In genomic region chr7:135641698-135642507, GRCm38 (mm10) we compare ENCODE assay signal across 8 mouse cellular contexts.
DNase-seq lines count a peak whose midpoint lies in the region; ATAC-seq and TF ChIP-seq lines count a peak whose summit lies in the region.

No protein-coding gene starts in this region.

- H3K9me3 ChIP-seq in embryonic facial prominence, embryonic 11.5 days (replicated peaks; ENCODE audit: control insufficient read depth, low read length): no peaks in the 10 kb centered on the region
- no peaks in the 10 kb centered on the region for H3K9me3 ChIP-seq in limb, embryonic 14.5 days (ENCODE audit: control insufficient read depth, low read length)
- no peaks in the 10 kb centered on the region for H3K9me3 ChIP-seq in heart, embryonic 12.5 days (replicated peaks)

- H3K27ac ChIP-seq in bone marrow, adult 2 months (ENCODE audit: control insufficient read depth, insufficient read depth, low read depth, low read length, poor library complexity): no peak overlapping the region
- no peak overlapping the region for H3K27ac ChIP-seq in embryonic facial prominence, embryonic 11.5 days (replicated peaks; ENCODE audit: low read depth, low read length)
- no peak overlapping the region for H3K27ac ChIP-seq in limb, embryonic 14.5 days (replicated peaks; ENCODE audit: low read depth, low read length)
- no peak overlapping the region for H3K27ac ChIP-seq in heart, embryonic 12.5 days (ENCODE audit: poor library complexity, severe bottlenecking)

- no peak overlapping the region for H3K4me2 ChIP-seq in embryonic facial prominence, embryonic 11.5 days (ENCODE audit: low read depth, low read length)
- no peak overlapping the region for H3K4me2 ChIP-seq in limb, embryonic 14.5 days (replicated peaks; ENCODE audit: low read depth, low read length, severe bottlenecking)
- H3K4me2 ChIP-seq in heart, embryonic 12.5 days: no peak overlapping the region

- ATAC-seq in embryonic facial prominence, embryonic 11.5 days (replicated peaks; ENCODE audit: insufficient number of reproducible peaks, low FRiP score, low TSS enrichment, low read depth): no peak
- ATAC-seq in limb, embryonic 14.5 days (ENCODE audit: low FRiP score, low read depth): peak; percentile 55
- no peak for ATAC-seq in heart, embryonic 12.5 days (ENCODE audit: insufficient number of reproducible peaks, low FRiP score)

- TF ChIP-seq POLR2A in bone marrow, adult 2 months (IDR thresholded peaks at IDR 0.05; ENCODE audit: borderline replicate concordance, control insufficient read depth, low read depth, low read length): no peak
- TF ChIP-seq POLR2A in limb, embryonic 14.5 days (IDR thresholded peaks at IDR 0.05; ENCODE audit: borderline replicate concordance, extremely low read depth, insufficient read depth, insufficient read length): no peak

- peak; percentile 44 for TF ChIP-seq CTCF in bone marrow, adult 2 months (IDR thresholded peaks at IDR 0.05; ENCODE audit: control insufficient read depth, insufficient read depth, low read length)

- no peak overlapping the region for H3K4me3 ChIP-seq in bone marrow, adult 2 months (replicated peaks; ENCODE audit: control insufficient read depth, low read depth, low read length)
- no peak overlapping the region for H3K4me3 ChIP-seq in embryonic facial prominence, embryonic 11.5 days (ENCODE audit: low read depth, low read length)
- no peak overlapping the region for H3K4me3 ChIP-seq in limb, embryonic 14.5 days (replicated peaks; ENCODE audit: low read length)
- H3K4me3 ChIP-seq in heart, embryonic 12.5 days: no peak overlapping the region

- 54% methylated on average over 14 of the region's 14 CpGs for WGBS in bone marrow, adult 2 months
- WGBS in embryonic facial prominence, embryonic 11.5 days: 65% methylated on average over 14 of the region's 14 CpGs
- WGBS in limb, embryonic 14.5 days: 51% methylated on average over 14 of the region's 14 CpGs
- 62% methylated on average over 14 of the region's 14 CpGs for WGBS in heart, embryonic 12.5 days

- peak; percentile 41 for DNase-seq in ovary, postnatal 14 days (ENCODE audit: low spot score)
- no peak for DNase-seq in ovary, postnatal 10 days (ENCODE audit: low spot score)
- peak; percentile 68 for DNase-seq in embryonic facial prominence, embryonic 11.5 days (ENCODE audit: low spot score)
- DNase-seq in induced T-regulatory cell, adult 2 months (ENCODE audit: low read depth): peak; percentile 64
- DNase-seq in limb, embryonic 14.5 days (ENCODE audit: low spot score): peak; percentile 67
- DNase-seq in right cerebral cortex, adult 18-20 months: peak; percentile 71

- H3K9ac ChIP-seq in embryonic facial prominence, embryonic 11.5 days (replicated peaks; ENCODE audit: low read length): no peak overlapping the region
- no peak overlapping the region for H3K9ac ChIP-seq in limb, embryonic 14.5 days (ENCODE audit: low read depth, low read length, severe bottlenecking)
- H3K9ac ChIP-seq in heart, embryonic 12.5 days: no peak overlapping the region

- no peaks in the 10 kb centered on the region for H3K27me3 ChIP-seq in embryonic facial prominence, embryonic 11.5 days (ENCODE audit: control insufficient read depth, insufficient read depth, low read length)
- no peaks in the 10 kb centered on the region for H3K27me3 ChIP-seq in limb, embryonic 14.5 days (ENCODE audit: control insufficient read depth, insufficient read depth, low read length)
- H3K27me3 ChIP-seq in heart, embryonic 12.5 days (replicated peaks): 0 out of 2 replicates have a peak, but pooled peaks cover 8% of the 10 kb centered on the region

- H3K4me1 ChIP-seq in bone marrow, adult 2 months (ENCODE audit: control insufficient read depth, insufficient read depth, low read length): peaks cover 10% of the 10 kb centered on the region; the same call in 1 of the 2 replicates
- no peaks in the 10 kb centered on the region for H3K4me1 ChIP-seq in embryonic facial prominence, embryonic 11.5 days (ENCODE audit: control insufficient read depth, insufficient read depth, low read length)
- H3K4me1 ChIP-seq in limb, embryonic 14.5 days (ENCODE audit: control insufficient read depth, insufficient read depth, low read length): 0 out of 2 replicates have a peak, but pooled peaks cover 3% of the 10 kb centered on the region
- H3K4me1 ChIP-seq in heart, embryonic 12.5 days (replicated peaks): no peaks in the 10 kb centered on the region

- no peaks in the 10 kb centered on the region for H3K36me3 ChIP-seq in embryonic facial prominence, embryonic 11.5 days (replicated peaks; ENCODE audit: control insufficient read depth, insufficient read depth, low read depth, low read length)
- no peaks in the 10 kb centered on the region for H3K36me3 ChIP-seq in limb, embryonic 14.5 days (ENCODE audit: control insufficient read depth, insufficient read depth, low read length)
- no peaks in the 10 kb centered on the region for H3K36me3 ChIP-seq in heart, embryonic 12.5 days
